Mouse (Mus musculus): Measurements from ENCODE around the gene Crtc2. TPM values are rescaled to one million over a fixed set of nuclear protein-coding genes. Genes with fewer than 3 reads are reported as not detected.
A peak's percentile ranks its signal among the peaks of the same experiment; 100 is the strongest.

The Crtc2 gene
- total and polyA plus RNA-seq, 3 experiments = 7.1 to 66.9 TPM; not detected in 1

DNA sequence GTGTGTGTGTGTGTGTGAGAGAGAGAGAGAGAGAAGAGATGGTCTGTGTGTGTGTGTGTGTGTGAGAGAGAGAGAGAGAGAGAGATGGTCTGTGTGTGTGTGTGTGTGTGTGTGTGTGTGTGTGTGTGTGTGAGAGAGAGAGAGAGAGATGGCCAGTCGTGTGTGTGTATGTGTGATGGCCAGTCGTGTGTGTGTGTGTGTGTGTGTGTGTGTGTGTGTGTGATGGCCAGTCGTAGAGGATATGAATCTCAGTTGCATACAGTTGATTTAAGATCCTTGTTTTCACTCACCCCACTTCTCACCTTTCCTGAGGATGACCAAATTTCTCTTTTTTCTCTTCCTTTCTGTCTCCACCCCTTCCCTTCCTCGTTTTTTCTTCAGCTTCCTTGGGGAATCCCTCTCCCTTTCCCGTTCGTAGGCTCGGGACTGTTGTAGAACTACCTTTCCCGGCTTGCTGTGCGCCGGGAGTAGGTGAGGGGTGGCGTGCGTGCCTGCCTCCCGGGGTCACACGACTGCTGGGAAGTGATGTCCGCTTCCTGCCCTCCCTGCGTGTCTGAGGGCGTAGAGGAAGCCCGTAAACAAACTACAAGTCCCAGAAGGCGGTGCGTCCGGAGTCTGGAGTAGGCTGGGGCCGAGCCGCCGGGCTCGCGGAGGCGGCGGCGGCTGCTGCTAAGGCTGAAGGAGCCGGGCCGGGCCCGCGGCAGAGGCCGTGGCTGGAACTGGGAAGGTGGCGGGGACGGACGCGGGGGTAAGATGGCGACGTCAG, at the start of gene Crtc2 (continued):
- TF ChIP-seq MYB (IDR thresholded peaks at IDR 0.05; ENCODE audit: low read depth, low read length) (no peak; the same call in 1 of the 2 replicates), MYC (IDR thresholded peaks at IDR 0.05; ENCODE audit: low read depth, low read length) (peak; percentile 71), TCF12 (IDR thresholded peaks at IDR 0.05; ENCODE audit: low read depth, low read length) (peak; percentile 63), KAT2A (conservative IDR thresholded peaks at IDR 0.05; ENCODE audit: low read depth, low read length) (peak; percentile 99)

GRCm38 (mm10) chr3:90204582-90204981, 49.4 kb upstream of the Crtc2 start:
- no peak for TF ChIP-seq MYB (IDR thresholded peaks at IDR 0.05; ENCODE audit: low read depth, low read length)
- TF ChIP-seq GABPA (IDR thresholded peaks at IDR 0.05; ENCODE audit: low read depth, low read length) = no peak
- TF ChIP-seq ZMIZ1 (IDR thresholded peaks at IDR 0.05; ENCODE audit: low read depth, low read length) = no peak
- TF ChIP-seq MAFK (IDR thresholded peaks at IDR 0.05; ENCODE audit: borderline replicate concordance, low read depth, low read length) = no peak
- TF ChIP-seq CTCF (IDR thresholded peaks at IDR 0.05 in 2 of 3, conservative IDR thresholded peaks at IDR 0.05 in 1 of 3; ENCODE audit: control insufficient read depth in 1 of 3, insufficient read depth in 1 of 3, low read depth in 2 of 3, low read length in 3 of 3, poor library complexity in 1 of 3, severe bottlenecking in 1 of 3) = peak in 2 of 3 experiments; percentile 19 to 23; a peak in 1 of 6 replicates
- TF ChIP-seq CHD1 (IDR thresholded peaks at IDR 0.05; ENCODE audit: low read depth, low read length) = no peak
- TF ChIP-seq UBTF (IDR thresholded peaks at IDR 0.05; ENCODE audit: borderline replicate concordance, insufficient read depth, low read depth, low read length) = no peak
- TF ChIP-seq MAX (IDR thresholded peaks at IDR 0.05; ENCODE audit: low read length) = no peak
- TF ChIP-seq ETS1 (IDR thresholded peaks at IDR 0.05; ENCODE audit: low read depth, low read length) = no peak
- TF ChIP-seq RAD21 (IDR thresholded peaks at IDR 0.05; ENCODE audit: low read depth, low read length) = peak; percentile 23
- TF ChIP-seq GATA1 (IDR thresholded peaks at IDR 0.05; ENCODE audit: low read depth, low read length) = no peak
- Histone ChIP-seq H3K9me3 (replicated peaks; ENCODE audit: insufficient read depth, low read length) (no peaks in the 10 kb centered on the region), H3K9ac (ENCODE audit: control insufficient read depth, low read depth, low read length, poor library complexity, severe bottlenecking) (no peak overlapping the region), H3K27ac (ENCODE audit: control insufficient read depth, low read depth, low read length) (no peak overlapping the region), H3K4me1 (ENCODE audit: control insufficient read depth in 1 of 2, insufficient read depth in 2 of 2, low read length in 2 of 2) (no peaks in the 10 kb centered on the region), H3K4me3 (ENCODE audit: control insufficient read depth in 1 of 2, insufficient read depth in 1 of 2, low read depth in 2 of 2, low read length in 2 of 2) (no peak overlapping the region), H3K36me3 (ENCODE audit: control insufficient read depth in 1 of 2, insufficient read depth in 2 of 2, low read length in 2 of 2) (peaks cover 0 to 2% of the 10 kb centered on the region in 2 experiments; a peak in 1 of 4 replicates), H3K27me3 (ENCODE audit: control insufficient read depth in 1 of 2, insufficient read depth in 2 of 2, low read length in 2 of 2) (no peaks in the 10 kb centered on the region), H3K79me2 (ENCODE audit: control insufficient read depth, insufficient read depth, low read length, poor library complexity) (no peaks in the 10 kb centered on the region)
- DNase-seq (ENCODE audit: low read depth, low spot score) = peak; percentile 30

GRCm38 (mm10) chr3:90208662-90209061, 45.3 kb upstream of the Crtc2 start:
- no peak overlapping the region for H3K9ac ChIP-seq (ENCODE audit: control insufficient read depth, low read depth, low read length, poor library complexity, severe bottlenecking)
- peaks cover 18 to 25% of the 10 kb centered on the region in 2 experiments for H3K36me3 ChIP-seq (ENCODE audit: control insufficient read depth in 1 of 2, insufficient read depth in 2 of 2, low read length in 2 of 2)
- DNase-seq (ENCODE audit: low read depth, low spot score) = peak; percentile 53
- H3K27ac ChIP-seq (ENCODE audit: control insufficient read depth, low read depth, low read length) = no peak overlapping the region
- peak; percentile 84 for TF ChIP-seq ZNF384 (IDR thresholded peaks at IDR 0.05; ENCODE audit: low read depth, low read length)
- TF ChIP-seq POLR2AphosphoS2 (IDR thresholded peaks at IDR 0.05; ENCODE audit: low read length) = peak; percentile 74; the same call in 1 of the 2 replicates
- no peak for TF ChIP-seq USF1 (IDR thresholded peaks at IDR 0.05; ENCODE audit: low read depth, low read length)
- no peak for TF ChIP-seq MAFK (IDR thresholded peaks at IDR 0.05; ENCODE audit: borderline replicate concordance, low read depth, low read length)
- H3K27me3 ChIP-seq (ENCODE audit: control insufficient read depth in 1 of 2, insufficient read depth in 2 of 2, low read length in 2 of 2) = no peaks in the 10 kb centered on the region
- H3K9me3 ChIP-seq (replicated peaks; ENCODE audit: insufficient read depth, low read length) = no peaks in the 10 kb centered on the region
- no peak overlapping the region for H3K4me3 ChIP-seq (ENCODE audit: control insufficient read depth in 1 of 2, insufficient read depth in 1 of 2, low read depth in 2 of 2, low read length in 2 of 2)
- peaks cover 7 to 13% of the 10 kb centered on the region in 2 experiments; a peak in 3 of 4 replicates for H3K4me1 ChIP-seq (ENCODE audit: control insufficient read depth in 1 of 2, insufficient read depth in 2 of 2, low read length in 2 of 2)
- peaks cover 20% of the 10 kb centered on the region for H3K79me2 ChIP-seq (ENCODE audit: control insufficient read depth, insufficient read depth, low read length, poor library complexity)
